Mouse (Mus musculus): ENCODE results near the gene Atp5e. TPM values are rescaled to one million over a fixed set of nuclear protein-coding genes. Genes with fewer than 3 reads are reported as not detected.

Gene Atp5e
- polyA plus RNA-seq, 1 experiment from 2014 or later = 652 TPM

GRCm38 (mm10) chr2:174443046-174443445, 20.9 kb downstream of the Atp5e start:
- Histone ChIP-seq H3K4me1 (ENCODE audit: insufficient read depth, low read depth, low read length) (peaks cover 16% of the 10 kb centered on the region), H3K36me3 (ENCODE audit: insufficient read depth, low read length) (no peaks in the 10 kb centered on the region), H3K4me2 (replicated peaks; ENCODE audit: low read depth, low read length) (no peak overlapping the region), H3K9me3 (ENCODE audit: low read length) (no peaks in the 10 kb centered on the region), H3K27ac (ENCODE audit: low read length) (0 out of 2 replicates have a peak overlapping the region, but pooled peaks have one; percentile 15), H3K27me3 (replicated peaks; ENCODE audit: insufficient read depth, low read length) (no peaks in the 10 kb centered on the region), H3K4me3 (ENCODE audit: low read depth, low read length) (no peak overlapping the region), H3K9ac (replicated peaks; ENCODE audit: low read depth) (no peak overlapping the region)
- TF ChIP-seq EP300 (IDR thresholded peaks at IDR 0.05) (peak; percentile 21; the same call in 1 of the 2 replicates), CTCF (IDR thresholded peaks at IDR 0.05) (no peak)
- DNase-seq (ENCODE audit: low spot score) (no peak), ATAC-seq (no peak)
- 16% methylated on average over 2 of the region's 2 CpGs for WGBS

GRCm38 (mm10) chr2:174442460-174442859, 21.4 kb downstream of the Atp5e start:
- peak; percentile 64 for ATAC-seq
- no peaks in the 10 kb centered on the region for H3K9me3 ChIP-seq (ENCODE audit: low read length)
- H3K27ac ChIP-seq (ENCODE audit: low read length) = peak overlapping the region; percentile 78
- TF ChIP-seq EP300 (IDR thresholded peaks at IDR 0.05) (no peak), CTCF (IDR thresholded peaks at IDR 0.05) (no peak)
- H3K27me3 ChIP-seq (replicated peaks; ENCODE audit: insufficient read depth, low read length) = no peaks in the 10 kb centered on the region
- 47% methylated on average over 9 of the region's 9 CpGs for WGBS
- H3K4me2 ChIP-seq (replicated peaks; ENCODE audit: low read depth, low read length) = no peak overlapping the region
- peak; percentile 70 for DNase-seq (ENCODE audit: low spot score)
- peaks cover 20% of the 10 kb centered on the region for H3K4me1 ChIP-seq (ENCODE audit: insufficient read depth, low read depth, low read length)
- H3K4me3 ChIP-seq (ENCODE audit: low read depth, low read length) = no peak overlapping the region
- H3K9ac ChIP-seq (replicated peaks; ENCODE audit: low read depth) = no peak overlapping the region
- H3K36me3 ChIP-seq (ENCODE audit: insufficient read depth, low read length) = no peaks in the 10 kb centered on the region

- Histone ChIP-seq H3K27me3 (replicated peaks; ENCODE audit: insufficient read depth, low read length) (no peaks in the 10 kb centered on the region), H3K27ac (ENCODE audit: low read length) (peak overlapping the region; percentile 78; the same call in 1 of the 2 replicates), H3K9ac (replicated peaks; ENCODE audit: low read depth) (no peak overlapping the region), H3K4me3 (ENCODE audit: low read depth, low read length) (no peak overlapping the region), H3K4me1 (ENCODE audit: insufficient read depth, low read depth, low read length) (peaks cover 20% of the 10 kb centered on the region), H3K4me2 (replicated peaks; ENCODE audit: low read depth, low read length) (no peak overlapping the region), H3K9me3 (ENCODE audit: low read length) (no peaks in the 10 kb centered on the region), H3K36me3 (ENCODE audit: insufficient read depth, low read length) (no peaks in the 10 kb centered on the region)
- ATAC-seq (peak; percentile 49), DNase-seq (ENCODE audit: low spot score) (peak; percentile 69)
- WGBS = 52% methylated on average over 4 of the region's 4 CpGs
- TF ChIP-seq EP300 (IDR thresholded peaks at IDR 0.05) = no peak
These were observed 22.0 kb downstream of the Atp5e start for GRCm38 (mm10) chr2:174441898-174442297.

GRCm38 (mm10) chr2:174439961-174440360, 23.9 kb downstream of the Atp5e start:
- no peak for DNase-seq (ENCODE audit: low spot score)
- Histone ChIP-seq H3K4me3 (ENCODE audit: low read depth, low read length) (no peak overlapping the region), H3K4me2 (replicated peaks; ENCODE audit: low read depth, low read length) (no peak overlapping the region), H3K27ac (ENCODE audit: low read length) (no peak overlapping the region), H3K4me1 (ENCODE audit: insufficient read depth, low read depth, low read length) (peaks cover 20% of the 10 kb centered on the region), H3K27me3 (replicated peaks; ENCODE audit: insufficient read depth, low read length) (no peaks in the 10 kb centered on the region), H3K36me3 (ENCODE audit: insufficient read depth, low read length) (no peaks in the 10 kb centered on the region), H3K9me3 (ENCODE audit: low read length) (no peaks in the 10 kb centered on the region), H3K9ac (replicated peaks; ENCODE audit: low read depth) (no peak overlapping the region)
- no peak for TF ChIP-seq EP300 (IDR thresholded peaks at IDR 0.05)
- no peak for TF ChIP-seq CTCF (IDR thresholded peaks at IDR 0.05)
- 81% methylated on average over 9 of the region's 9 CpGs for WGBS
- no peak for ATAC-seq

GRCm38 (mm10) chr2:174439450-174439838, 24.5 kb downstream of the Atp5e start:
- no peaks in the 10 kb centered on the region for H3K27me3 ChIP-seq (replicated peaks; ENCODE audit: insufficient read depth, low read length)
- H3K27ac ChIP-seq (ENCODE audit: low read length) = peak overlapping the region; percentile 55; the same call in 1 of the 2 replicates
- H3K9me3 ChIP-seq (ENCODE audit: low read length) = no peaks in the 10 kb centered on the region
- H3K36me3 ChIP-seq (ENCODE audit: insufficient read depth, low read length) = no peaks in the 10 kb centered on the region
- H3K4me1 ChIP-seq (ENCODE audit: insufficient read depth, low read depth, low read length) = peaks cover 20% of the 10 kb centered on the region
- H3K4me3 ChIP-seq (ENCODE audit: low read depth, low read length) = peak overlapping the region; percentile 52; the same call in 1 of the 2 replicates
- 62% methylated on average over 5 of the region's 5 CpGs for WGBS
- ATAC-seq = no peak
- no peak for TF ChIP-seq CTCF (IDR thresholded peaks at IDR 0.05)
- peak overlapping the region; percentile 59; the same call in 1 of the 2 replicates for H3K9ac ChIP-seq (replicated peaks; ENCODE audit: low read depth)
- DNase-seq (ENCODE audit: low spot score) = no peak
- H3K4me2 ChIP-seq (replicated peaks; ENCODE audit: low read depth, low read length) = peak overlapping the region; percentile 74; the same call in 1 of the 2 replicates

GRCm38 (mm10) chr2:174438737-174439449, 25.0 kb downstream of the Atp5e start, which contains the start of gene Ctsz:
Gene Ctsz, minus strand, starts transcription at chr2:174439039.
- H3K4me3 ChIP-seq (ENCODE audit: low read depth, low read length) = peak within 1 kb of the TSS; percentile 52
- peak within 1 kb of the TSS; percentile 55 for H3K27ac ChIP-seq (ENCODE audit: low read length)
- TF ChIP-seq CTCF (IDR thresholded peaks at IDR 0.05) (no peak), EP300 (IDR thresholded peaks at IDR 0.05) (no peak)
- no peaks in the 10 kb centered on the region for H3K27me3 ChIP-seq (replicated peaks; ENCODE audit: insufficient read depth, low read length)
- under 1% methylated on average over 32 of the region's 38 CpGs for WGBS
- peak within 1 kb of the TSS; percentile 74 for H3K4me2 ChIP-seq (replicated peaks; ENCODE audit: low read depth, low read length)
- peak; percentile 69 for DNase-seq (ENCODE audit: low spot score)
- no peaks in the 10 kb centered on the region for H3K9me3 ChIP-seq (ENCODE audit: low read length)
- peak within 1 kb of the TSS; percentile 59 for H3K9ac ChIP-seq (replicated peaks; ENCODE audit: low read depth)
- H3K4me1 ChIP-seq (ENCODE audit: insufficient read depth, low read depth, low read length) = peaks cover 20% of the 10 kb centered on the region
- ATAC-seq = peak; percentile 63
- no peaks in the 10 kb centered on the region for H3K36me3 ChIP-seq (ENCODE audit: insufficient read depth, low read length)

Data from lung, postnatal 0 days (tissue).